Comparison of ENCODE assay signal across 23 mouse cellular contexts in genomic region chr7:95952395-95952794, GRCm38 (mm10).
"Had no signal": no experiment of that assay in that cellular context is flagged by ENCODE, and none has a peak within 500 bp of the region (broad histone marks: within the 10 kb centered on the region; RNA-seq: fewer than 3 reads in every experiment).

No protein-coding gene starts in this region.

- DNase-seq: gastrocnemius, postnatal 14 days; gastrocnemius, postnatal 36 days; heart, adult 18-20 months; heart, postnatal 10 days; kidney, adult 11 months; kidney, adult 2 months; kidney, adult 9 months; kidney, postnatal 14 days; kidney, postnatal 36 days; layer of hippocampus, adult 9-11 months; layer of hippocampus, postnatal 36 days; left cerebral cortex, postnatal 4 days had no signal

- ATAC-seq: hindbrain, postnatal 0 days; intestine, embryonic 16.5 days; liver, embryonic 12.5 days had no signal

- H3K4me2 ChIP-seq: heart, embryonic 12.5 days; hindbrain, embryonic 13.5 days; hindbrain, embryonic 15.5 days; kidney, embryonic 15.5 days; limb, embryonic 13.5 days; limb, embryonic 15.5 days; liver, embryonic 12.5 days had no signal

- H3K36me3 ChIP-seq: heart, embryonic 10.5 days; heart, embryonic 12.5 days; hindbrain, embryonic 13.5 days; hindbrain, embryonic 15.5 days; kidney, embryonic 15.5 days; limb, embryonic 13.5 days; limb, embryonic 15.5 days; liver, embryonic 12.5 days had no signal

- H3K9ac ChIP-seq: heart, embryonic 12.5 days; hindbrain, embryonic 13.5 days; hindbrain, embryonic 15.5 days; kidney, embryonic 15.5 days; limb, embryonic 13.5 days; limb, embryonic 15.5 days; liver, embryonic 12.5 days had no signal

- H3K4me1 ChIP-seq: heart, embryonic 10.5 days; heart, embryonic 12.5 days; hindbrain, embryonic 13.5 days; hindbrain, embryonic 15.5 days; kidney, embryonic 15.5 days; limb, embryonic 13.5 days; limb, embryonic 15.5 days; liver, embryonic 12.5 days had no signal

- H3K4me3 ChIP-seq: heart, embryonic 10.5 days; heart, embryonic 12.5 days; hindbrain, embryonic 13.5 days; hindbrain, embryonic 15.5 days; kidney, embryonic 15.5 days; limb, embryonic 13.5 days; limb, embryonic 15.5 days; liver, embryonic 12.5 days had no signal

- H3K27me3 ChIP-seq: heart, embryonic 12.5 days; hindbrain, embryonic 13.5 days; hindbrain, embryonic 15.5 days; kidney, embryonic 15.5 days; limb, embryonic 13.5 days; limb, embryonic 15.5 days; liver, embryonic 12.5 days had no signal

- H3K27ac ChIP-seq: heart, embryonic 10.5 days; hindbrain, embryonic 13.5 days; hindbrain, embryonic 15.5 days; hindbrain, postnatal 0 days; kidney, embryonic 15.5 days; kidney, postnatal 0 days; limb, embryonic 13.5 days; limb, embryonic 15.5 days; liver, embryonic 12.5 days had no signal

- H3K9me3 ChIP-seq: heart, embryonic 10.5 days; heart, embryonic 12.5 days; hindbrain, embryonic 13.5 days; hindbrain, embryonic 15.5 days; kidney, embryonic 15.5 days; limb, embryonic 13.5 days; limb, embryonic 15.5 days; liver, embryonic 12.5 days had no signal
